Mouse (Mus musculus): ENCODE results near the gene Tpd52l2. TPM values are rescaled to one million over a fixed set of nuclear protein-coding genes. Genes with fewer than 3 reads are reported as not detected.

The Tpd52l2 gene
- polyA plus RNA-seq, 1 experiment from 2014 or later: 117 TPM

Other genes starting within 250 kb of the Tpd52l2 start
- gene Gmeb2, start 209.1 kb upstream of the Tpd52l2 start, polyA plus RNA-seq (2015; fragmentation: Nextera tagmentation; extraction: Ambion mirVana): 18.1 and 19.4 TPM in 2 replicates
- 1,443 and 1,470 TPM in 2 replicates for gene Stmn3, start 182.6 kb upstream of the Tpd52l2 start, polyA plus RNA-seq (2015; fragmentation: Nextera tagmentation; extraction: Ambion mirVana)
- gene Rtel1, start 177.4 kb upstream of the Tpd52l2 start, polyA plus RNA-seq (2015; fragmentation: Nextera tagmentation; extraction: Ambion mirVana): 44.1 and 50.0 TPM in 2 replicates
- 96.4 and 103 TPM in 2 replicates for gene Zgpat, start 132.2 kb upstream of the Tpd52l2 start, polyA plus RNA-seq (2015; fragmentation: Nextera tagmentation; extraction: Ambion mirVana)
- gene Arfrp1, start 131.7 kb upstream of the Tpd52l2 start, polyA plus RNA-seq (2015; fragmentation: Nextera tagmentation; extraction: Ambion mirVana): 96.4 and 99.7 TPM in 2 replicates
- gene Lime1, start 117.1 kb upstream of the Tpd52l2 start, polyA plus RNA-seq (2015; fragmentation: Nextera tagmentation; extraction: Ambion mirVana): 66.3 and 71.4 TPM in 2 replicates
- gene Zbtb46, start 37.7 kb upstream of the Tpd52l2 start, polyA plus RNA-seq (2015; fragmentation: Nextera tagmentation; extraction: Ambion mirVana): 23.8 and 26.0 TPM in 2 replicates
- 0.09 and 0.12 TPM in 2 replicates for gene Abhd16b, start 3.9 kb upstream of the Tpd52l2 start, polyA plus RNA-seq (2015; fragmentation: Nextera tagmentation; extraction: Ambion mirVana)
- gene Dnajc5, start 23.3 kb downstream of the Tpd52l2 start, polyA plus RNA-seq (2015; fragmentation: Nextera tagmentation; extraction: Ambion mirVana): 291 and 297 TPM in 2 replicates
- gene Uckl1, start 87.8 kb downstream of the Tpd52l2 start, polyA plus RNA-seq (2015; fragmentation: Nextera tagmentation; extraction: Ambion mirVana): 77.2 and 81.8 TPM in 2 replicates
- gene Prpf6, start 94.7 kb downstream of the Tpd52l2 start, polyA plus RNA-seq (2015; fragmentation: Nextera tagmentation; extraction: Ambion mirVana): 68.4 and 69.0 TPM in 2 replicates
- gene Zfp512b, start 95.7 kb downstream of the Tpd52l2 start, polyA plus RNA-seq (2015; fragmentation: Nextera tagmentation; extraction: Ambion mirVana): 97.1 and 111 TPM in 2 replicates
- gene Samd10, start 102.1 kb downstream of the Tpd52l2 start, polyA plus RNA-seq (2015; fragmentation: Nextera tagmentation; extraction: Ambion mirVana): 232 and 239 TPM in 2 replicates
- gene Gm29797, start 159.9 kb downstream of the Tpd52l2 start, polyA plus RNA-seq (2015; fragmentation: Nextera tagmentation; extraction: Ambion mirVana): not detected in 2 replicates
- 18.3 and 19.7 TPM in 2 replicates for gene Sox18, start 174.5 kb downstream of the Tpd52l2 start, polyA plus RNA-seq (2015; fragmentation: Nextera tagmentation; extraction: Ambion mirVana)
- gene Tcea2, start 183.2 kb downstream of the Tpd52l2 start, polyA plus RNA-seq (2015; fragmentation: Nextera tagmentation; extraction: Ambion mirVana): 52.2 and 54.5 TPM in 2 replicates
- 65.4 and 67.3 TPM in 2 replicates for gene Rgs19, start 196.8 kb downstream of the Tpd52l2 start, polyA plus RNA-seq (2015; fragmentation: Nextera tagmentation; extraction: Ambion mirVana)
- not detected in 2 replicates for gene Lkaaear1, start 201.3 kb downstream of the Tpd52l2 start, polyA plus RNA-seq (2015; fragmentation: Nextera tagmentation; extraction: Ambion mirVana)
- gene Oprl1, start 217.9 kb downstream of the Tpd52l2 start, polyA plus RNA-seq (2015; fragmentation: Nextera tagmentation; extraction: Ambion mirVana): 106 and 107 TPM in 2 replicates

Data from midbrain, embryonic 15.5 days (tissue).